Mouse (Mus musculus) kidney, embryonic 16.5 days (tissue): ENCODE results near the gene Gm20737. TPM values are rescaled to one million over a fixed set of nuclear protein-coding genes. Genes with fewer than 3 reads are reported as not detected.
"Not testable (repeated sequence)": the region's sequence is repeated elsewhere in the genome, so short reads cannot be mapped to it uniquely, and the experiment has no call there.

Source experiments
- ATAC-seq: fragments of 200-750 bp; cut with Nextera tagmentation; 2 replicates; pipeline ENCODE4 v1.8.0; 2017; ENCODE audit warnings: moderate TSS enrichment; ENCODE audit not compliant: low FRiP score, low TSS enrichment
- H3K27ac ChIP-seq: fragments of 300-500 bp; sonication (generic); 2 replicates; pipeline ENCODE4 v1.5.1; 2014; ENCODE audit warnings: low read length
- H3K27me3 ChIP-seq: fragments of 300-500 bp; sonication (generic); 2 replicates; pipeline ENCODE4 v1.6.1; 2014; ENCODE audit warnings: low read length, control low read depth, mixed read lengths; ENCODE audit not compliant: insufficient read depth
- H3K36me3 ChIP-seq: fragments of 300-500 bp; sonication (generic); 2 replicates; pipeline ENCODE4 v1.6.1; 2014; ENCODE audit warnings: low read length, control low read depth, mixed read lengths; ENCODE audit not compliant: insufficient read depth
- H3K4me1 ChIP-seq: fragments of 300-500 bp; sonication (generic); 2 replicates; pipeline ENCODE4 v1.6.1; 2014; ENCODE audit warnings: low read length, control low read depth, mixed read lengths; ENCODE audit not compliant: insufficient read depth
- H3K4me2 ChIP-seq: fragments of 300-500 bp; sonication (generic); replicated peaks from 2 replicates; pipeline ENCODE4 v1.6.1; 2014; ENCODE audit warnings: low read depth, low read length
- H3K4me3 ChIP-seq: fragments of 300-500 bp; sonication (generic); 2 replicates; pipeline ENCODE4 v1.5.1; 2014; ENCODE audit warnings: mild to moderate bottlenecking, low read length
- H3K9ac ChIP-seq: fragments of 300-500 bp; sonication (generic); replicated peaks from 2 replicates; pipeline ENCODE4 v1.6.1; 2014; ENCODE audit warnings: low read length
- H3K9me3 ChIP-seq: fragments of 300-500 bp; sonication (generic); 2 replicates; pipeline ENCODE4 v1.6.1; 2016; ENCODE audit warnings: low read length, control low read depth
- WGBS: fragments of 180-500 bp; shearing (Covaris S2); extraction: QIAGEN DNeasy Blood & Tissue Kit; methylation state at CpG from one replicate; pipeline ENCODE4 v1.1.7; 2014; 5-methylcytosine and 5-hydroxymethylcytosine counted together
- polyA plus RNA-seq: library from polyadenylated mRNA; unstranded; fragments of >200 nt; fragmentation: Nextera tagmentation; extraction: Ambion mirVana; gene quantifications from 2 replicates; pipeline ENCODE4 v1.2.1, GENCODE M21; 2015

Gene Gm20737
- polyA plus RNA-seq = not detected in 2 replicates

DNA sequence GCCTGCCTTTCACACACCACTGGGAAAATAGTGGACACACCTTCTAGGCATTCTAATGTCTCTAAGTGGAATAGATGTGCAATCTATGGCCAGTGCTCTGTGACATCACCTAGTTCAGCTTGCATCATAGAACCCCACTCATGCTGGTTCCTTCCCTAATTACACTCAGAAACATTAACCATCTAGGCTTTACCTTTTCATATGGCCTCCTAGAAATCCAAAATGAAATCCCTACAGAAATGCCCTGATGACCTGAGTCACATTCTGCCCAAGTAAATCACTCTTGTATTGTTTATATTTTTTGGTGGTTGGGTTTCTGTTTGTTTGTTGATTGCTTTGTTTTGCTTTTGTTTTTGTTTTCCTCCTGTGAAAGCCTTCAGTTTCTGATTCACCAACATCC is at the start of gene Gm20737:
Gm20737 (minus strand) TSS at position 101 of the 400 bp plus-strand sequence.
- not testable (repeated sequence) for H3K27ac ChIP-seq, H3K9me3 ChIP-seq, H3K36me3 ChIP-seq, H3K4me2 ChIP-seq, H3K4me1 ChIP-seq, H3K4me3 ChIP-seq, H3K9ac ChIP-seq, ATAC-seq, H3K27me3 ChIP-seq

DNA sequence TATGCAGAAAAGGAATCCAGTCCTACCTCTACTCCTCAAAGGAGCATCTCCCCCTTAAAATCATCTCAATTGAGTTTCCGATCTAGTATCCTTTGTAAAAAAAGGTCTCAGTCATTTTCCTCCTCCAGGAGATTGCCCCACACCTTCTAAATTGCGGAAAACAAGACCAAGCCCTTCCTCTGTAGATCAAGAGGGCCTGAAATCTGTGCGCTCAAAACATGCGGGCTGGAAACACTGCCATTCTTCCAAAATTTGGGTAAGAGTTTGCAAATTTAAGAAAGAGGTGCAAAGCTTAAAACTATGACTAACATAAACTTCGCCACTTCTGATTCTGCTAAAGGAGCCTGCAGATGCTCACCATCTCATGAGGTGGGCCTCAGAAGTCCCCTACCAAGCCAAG is 17.3 kb upstream of the Gm20737 start, which contains the start of gene Gm21775:
Gm21775 (plus strand) TSS at position 301 of the 400 bp plus-strand sequence.
- H3K27ac ChIP-seq, H3K27me3 ChIP-seq, H3K9me3 ChIP-seq, H3K36me3 ChIP-seq, H3K4me1 ChIP-seq, H3K9ac ChIP-seq, ATAC-seq, H3K4me3 ChIP-seq, H3K4me2 ChIP-seq: not testable (repeated sequence)
- no CpG with 5 or more reads among the region's 5 CpGs for WGBS

Other genes with a start within 250 kb of the Gm20737 start
- gene Gm20834, start 211.5 kb downstream of the Gm20737 start, polyA plus RNA-seq = not detected in 2 replicates
- not detected in 2 replicates for gene Gm28510, start 123.3 kb downstream of the Gm20737 start, polyA plus RNA-seq
- not detected in 2 replicates for gene Gm21775, start 17.4 kb upstream of the Gm20737 start, polyA plus RNA-seq
- not detected in 2 replicates for gene Gm21900, start 80.3 kb upstream of the Gm20737 start, polyA plus RNA-seq
- gene Gm20777, start 216.4 kb upstream of the Gm20737 start, polyA plus RNA-seq = not detected in 2 replicates